Mouse (Mus musculus) ovary, postnatal 36 days (tissue): Measurements from ENCODE around the gene Aip.

Experiments
- DNase-seq: peaks from one replicate; pipeline ENCODE4 v3.0.0; 2022; ENCODE audit warnings: low spot score, mixed read lengths

Gene Aip

GRCm38 (mm10) chr19:4125741-4126696 is at the start of gene Aip:
TSS of gene Aip (minus strand) at chr19:4125858.
- DNase-seq: peak; percentile 99

DNA sequence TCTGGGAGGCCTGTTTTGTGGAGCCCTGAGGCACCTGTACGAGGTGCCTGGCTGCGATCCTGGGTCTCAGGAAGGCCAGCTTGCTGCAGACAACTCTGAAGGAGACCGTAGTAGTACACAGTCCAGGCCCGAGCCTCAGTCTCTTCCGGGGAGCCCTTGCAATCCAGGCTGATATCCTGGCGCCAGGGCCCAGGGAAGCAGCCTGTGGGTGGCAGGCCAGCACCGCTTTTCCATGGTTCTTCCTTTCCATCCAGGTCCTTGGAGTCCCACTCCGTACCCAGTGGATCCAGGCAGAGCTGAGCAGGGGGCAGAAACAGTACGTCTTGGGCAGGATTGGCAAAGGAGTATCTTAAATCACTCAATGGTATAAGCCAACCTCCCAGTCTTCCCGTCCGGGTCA is 47.3 kb upstream of the Aip start:
- peak; percentile 18 for DNase-seq

DNA sequence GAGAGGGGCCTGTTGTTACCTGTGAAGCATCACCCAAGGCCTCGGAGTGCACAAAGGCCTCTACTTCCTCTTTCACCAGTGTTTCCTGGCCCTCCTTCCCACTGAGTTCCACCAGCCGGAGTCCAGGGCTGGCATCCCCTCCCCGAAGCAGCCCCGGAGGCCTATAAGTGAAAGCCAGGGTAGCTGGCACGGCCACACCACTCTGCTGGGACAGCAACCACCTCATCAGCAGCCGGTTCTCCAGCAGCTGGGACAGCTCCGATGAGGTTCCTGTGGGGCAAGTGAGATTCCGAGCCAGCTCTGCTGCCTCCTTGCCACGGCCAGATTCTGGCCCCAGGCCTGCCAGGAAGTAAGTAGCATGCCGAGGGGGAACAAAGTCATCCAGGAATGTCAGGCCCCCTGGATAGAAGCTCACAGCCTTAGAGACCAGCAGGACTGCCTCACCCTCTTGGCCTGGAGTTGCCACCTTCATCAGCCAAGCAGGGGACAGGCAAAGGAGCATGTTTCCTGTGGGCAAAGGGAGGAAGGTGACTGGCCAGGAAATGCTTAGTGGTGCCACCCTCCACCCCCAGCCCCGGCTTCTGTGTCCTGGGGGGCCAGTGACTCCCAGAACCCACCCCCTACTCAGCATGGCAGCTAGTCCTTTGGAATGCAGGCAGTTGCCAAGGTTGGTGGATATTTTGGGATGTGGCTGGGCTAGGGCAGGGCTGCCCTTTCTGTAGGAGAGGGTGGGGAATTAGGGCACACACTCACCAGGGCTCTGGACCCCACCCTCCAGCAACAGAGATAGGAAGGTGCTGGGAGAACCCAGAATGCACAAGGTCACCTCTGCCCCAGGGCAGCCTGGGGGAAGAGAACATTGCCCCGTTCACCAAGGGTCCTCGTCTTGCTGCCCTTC is 46.0 kb upstream of the Aip start:
- peak; percentile 7 for DNase-seq

DNA sequence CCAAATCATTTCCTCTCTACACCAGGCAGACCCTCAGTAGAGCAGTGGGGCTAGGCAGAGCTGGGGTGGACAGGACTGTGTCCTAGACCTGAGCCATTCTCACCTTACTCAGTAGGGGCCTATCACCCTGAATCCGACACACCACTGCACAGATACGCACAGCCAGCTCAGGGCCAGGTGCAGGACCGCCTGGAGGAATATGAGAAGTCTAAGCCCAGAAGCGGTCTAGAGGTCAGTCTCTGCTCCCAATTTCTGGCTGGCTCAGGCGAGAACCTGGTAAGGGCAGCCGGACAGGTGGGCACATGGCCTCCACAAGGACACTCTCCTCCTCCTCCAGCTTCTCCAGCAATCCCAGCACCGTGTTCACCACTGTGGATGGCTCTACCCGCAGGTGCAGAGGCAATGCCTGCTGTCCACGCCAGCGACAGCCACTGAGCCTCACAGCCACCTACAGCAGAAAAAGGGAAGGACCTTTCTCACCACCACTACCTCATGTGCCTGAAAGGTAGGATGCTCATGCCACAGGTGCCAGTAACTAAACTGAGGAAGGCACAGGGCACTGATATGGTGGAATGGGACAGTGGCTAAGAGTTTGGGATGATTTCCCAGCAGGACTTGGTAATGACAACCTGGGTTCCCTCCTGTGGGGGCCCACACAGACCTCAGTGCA is 45.2 kb upstream of the Aip start:
- no peak for DNase-seq

DNA sequence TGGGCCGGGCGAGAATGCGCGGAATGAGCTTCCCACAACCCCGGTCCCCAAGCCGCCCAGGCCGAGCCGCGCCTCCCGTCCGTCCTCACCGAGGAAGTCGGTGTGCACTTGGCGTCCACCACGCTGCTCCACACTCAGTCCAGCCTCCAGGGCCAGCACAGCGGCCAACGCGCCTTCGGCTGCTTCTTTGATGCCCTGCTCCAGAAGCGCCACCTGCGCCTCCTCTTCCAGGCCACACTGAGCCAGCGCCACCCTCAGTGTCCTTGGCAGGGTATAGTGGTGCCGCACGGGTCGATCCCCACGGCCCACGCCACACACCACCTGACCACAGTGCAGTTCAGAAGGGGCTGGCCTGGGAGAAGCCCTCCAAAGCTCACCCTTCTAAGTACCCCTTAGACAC is 44.2 kb upstream of the Aip start:
- DNase-seq: no peak

DNA sequence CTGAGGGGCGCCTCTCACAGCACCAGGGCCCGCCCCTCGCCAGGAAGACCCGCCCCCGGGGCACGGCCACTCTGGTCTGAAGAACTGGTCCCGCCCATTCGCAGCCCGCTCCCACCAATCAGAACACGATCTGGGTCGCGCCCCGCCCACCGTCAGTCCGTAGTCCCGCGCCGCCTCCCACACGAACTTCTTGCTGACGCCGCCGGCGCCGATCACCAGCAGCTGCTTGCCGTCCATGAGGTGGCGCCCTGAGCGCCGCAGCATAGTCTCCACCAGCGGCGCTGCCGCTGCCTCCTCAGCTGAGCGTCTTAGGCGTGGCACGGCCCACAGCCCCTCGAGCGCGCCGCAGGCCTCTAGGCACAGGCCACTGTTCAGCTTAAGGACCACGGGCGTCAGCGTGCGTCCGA is 43.7 kb upstream of the Aip start:
- DNase-seq: peak; percentile 99

DNA sequence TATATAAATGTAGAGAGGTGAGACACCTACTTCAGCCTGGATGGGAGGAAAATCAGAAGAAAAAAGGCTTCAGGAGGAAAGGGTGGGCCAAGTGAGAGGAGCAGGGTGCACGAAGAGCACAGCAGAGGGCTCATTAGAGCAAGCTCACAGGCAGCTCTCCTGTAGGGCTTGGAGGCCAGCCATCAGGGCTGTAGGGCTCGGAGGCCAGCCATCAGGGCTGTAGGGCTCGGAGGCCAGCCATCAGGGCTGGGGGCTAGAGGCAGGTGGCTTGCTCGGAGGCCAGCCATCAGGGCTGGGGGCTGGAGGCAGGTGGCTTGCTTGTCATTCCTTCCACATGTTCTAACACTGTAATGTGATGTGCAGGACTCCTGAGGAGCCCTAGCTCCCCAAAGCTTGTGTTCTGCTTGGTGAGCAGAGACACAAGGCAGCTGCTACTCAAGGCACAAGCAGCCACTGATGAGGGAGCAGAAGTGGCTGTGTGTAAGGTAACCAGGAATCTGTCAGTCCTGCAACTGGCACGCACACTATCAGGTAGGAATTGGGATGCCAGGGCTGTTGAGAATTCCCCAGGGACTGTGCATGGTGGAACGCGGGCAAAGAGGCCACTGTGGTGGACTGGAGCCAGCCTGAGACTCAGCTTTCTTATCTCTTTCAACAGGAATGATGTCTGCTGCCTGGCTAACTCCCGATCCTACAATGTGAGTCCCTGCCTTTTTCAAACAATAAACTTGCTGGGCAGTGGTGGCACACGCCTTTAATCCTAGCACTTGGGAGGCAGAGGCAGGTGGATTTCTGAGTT is 41.2 kb upstream of the Aip start:
- DNase-seq: no peak

DNA sequence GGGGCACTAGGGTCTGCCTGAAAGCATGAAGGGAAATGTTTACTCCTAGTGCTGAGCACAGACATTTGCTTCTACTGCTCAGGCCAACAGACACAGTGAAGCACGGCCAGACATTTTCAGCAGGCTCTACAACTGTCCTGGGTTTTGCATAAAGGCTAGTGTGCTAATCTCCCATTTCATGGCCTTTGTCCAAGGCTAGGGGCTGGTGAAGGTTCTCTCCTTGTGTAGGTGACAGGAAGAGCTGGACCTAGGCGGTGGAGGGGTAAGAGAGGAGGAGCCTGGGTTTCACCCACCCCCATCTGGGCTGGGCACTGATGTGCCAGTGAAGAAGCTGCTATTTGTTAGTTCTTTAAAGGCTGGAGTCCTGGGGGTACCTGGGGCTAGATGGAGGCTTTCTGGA is 39.1 kb upstream of the Aip start:
- no peak for DNase-seq

GRCm38 (mm10) chr19:4164100-4164499 is 38.4 kb upstream of the Aip start:
- no peak for DNase-seq

DNA sequence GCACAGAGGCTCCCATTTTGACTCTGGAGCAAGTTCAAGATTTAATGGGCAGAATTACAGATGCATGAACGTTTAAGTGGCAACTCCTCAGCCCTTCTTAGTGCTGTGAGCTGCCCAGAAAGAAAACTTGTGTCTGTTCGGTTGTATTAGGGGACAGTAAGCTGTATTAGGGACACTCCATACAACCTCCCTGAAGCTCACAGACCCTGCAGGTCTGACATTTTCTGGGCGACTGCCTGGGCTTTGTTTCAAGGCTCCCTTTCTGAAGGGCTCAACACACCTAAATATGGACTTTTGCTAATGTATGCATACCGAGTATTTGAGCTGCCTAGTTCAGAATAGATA is 37.9 kb upstream of the Aip start:
- no peak for DNase-seq

GRCm38 (mm10) chr19:4162646-4163542 is 37.2 kb upstream of the Aip start, which contains the start of gene Rps6kb2:
TSS of gene Rps6kb2 (minus strand) at chr19:4163354.
- peak; percentile 93 for DNase-seq

DNA sequence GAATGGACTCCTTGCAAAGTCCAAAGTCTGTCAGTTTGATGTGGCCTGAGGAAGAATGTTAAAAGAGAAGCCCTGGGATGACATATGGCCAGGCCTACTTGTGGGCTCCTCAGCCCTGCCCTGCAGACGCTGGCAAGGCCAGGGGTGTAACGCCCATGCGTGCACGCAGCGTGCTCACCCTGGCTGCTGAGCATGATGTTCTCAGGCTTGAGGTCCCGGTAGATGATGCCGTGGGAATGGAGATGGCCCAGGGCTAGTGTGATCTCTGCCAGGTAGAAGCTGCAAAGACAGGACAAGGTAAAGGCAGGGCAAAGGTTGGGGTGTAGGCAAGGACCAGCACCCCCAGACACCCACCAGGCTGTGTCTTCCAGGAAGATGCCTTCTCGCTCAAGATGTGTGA is 33.4 kb upstream of the Aip start:
- no peak for DNase-seq

GRCm38 (mm10) chr19:4156771-4157170 is 31.1 kb upstream of the Aip start:
- DNase-seq: peak; percentile 3

GRCm38 (mm10) chr19:4156073-4156579 is 30.5 kb upstream of the Aip start:
- peak; percentile 5 for DNase-seq

- DNase-seq: peak; percentile 5
These were observed 29.8 kb upstream of the Aip start for GRCm38 (mm10) chr19:4155223-4156072.

DNA sequence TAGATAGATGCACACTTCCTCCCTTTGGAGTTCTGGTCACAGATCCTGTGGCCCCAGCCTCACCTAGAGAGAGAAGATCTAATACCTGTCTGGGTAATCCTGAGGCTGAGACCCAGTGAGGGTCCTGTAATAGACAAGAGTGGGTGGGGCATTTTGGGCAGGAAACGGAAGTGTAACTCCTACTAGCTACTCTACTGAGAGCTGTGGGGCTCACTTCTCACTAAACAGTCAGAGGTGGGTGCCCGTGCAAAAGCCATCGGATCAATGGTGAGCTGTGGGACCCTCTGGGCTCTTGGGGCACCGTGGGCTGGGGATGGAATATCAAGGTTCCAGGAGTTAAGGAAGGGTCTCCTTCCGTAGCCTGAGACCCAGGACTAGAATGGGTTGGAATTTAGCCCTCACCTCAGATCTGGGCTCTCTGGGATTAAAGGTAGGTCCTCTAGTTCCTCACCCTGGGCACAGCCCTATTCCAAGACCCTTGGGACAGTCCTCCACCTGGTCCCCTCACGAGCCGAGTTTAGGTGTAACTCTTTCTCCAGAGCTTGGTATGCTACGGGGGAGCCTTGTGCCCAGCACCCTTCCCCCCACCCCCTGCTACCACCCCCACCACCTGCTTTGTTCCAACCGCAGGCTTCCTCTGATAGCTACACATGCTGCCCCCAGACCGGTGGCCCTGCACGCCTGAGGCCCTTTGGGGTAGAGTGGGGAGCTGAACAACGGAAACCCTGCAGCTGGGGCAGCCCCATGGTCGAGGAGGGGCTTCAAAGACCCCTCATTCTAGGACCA is 29.0 kb upstream of the Aip start:
- DNase-seq: peak; percentile 4

- peak; percentile 43 for DNase-seq
These were observed 27.6 kb upstream of the Aip start, which contains the start of gene Ptprcap for GRCm38 (mm10) chr19:4153232-4153654. TSS of gene Ptprcap (plus strand) at chr19:4153604.
